Mouse (Mus musculus): ENCODE results near the gene Ces1f. TPM values are rescaled to one million over a fixed set of nuclear protein-coding genes. Genes with fewer than 3 reads are reported as not detected.

Ces1f gene
- polyA plus RNA-seq (2014; fragmentation: Illumina TruSeq; extraction: RNeasy Lipid Tissue Mini Kit (QIAGEN cat#74804); ENCODE audit: low read depth, low replicate concordance), result 371 TPM

DNA sequence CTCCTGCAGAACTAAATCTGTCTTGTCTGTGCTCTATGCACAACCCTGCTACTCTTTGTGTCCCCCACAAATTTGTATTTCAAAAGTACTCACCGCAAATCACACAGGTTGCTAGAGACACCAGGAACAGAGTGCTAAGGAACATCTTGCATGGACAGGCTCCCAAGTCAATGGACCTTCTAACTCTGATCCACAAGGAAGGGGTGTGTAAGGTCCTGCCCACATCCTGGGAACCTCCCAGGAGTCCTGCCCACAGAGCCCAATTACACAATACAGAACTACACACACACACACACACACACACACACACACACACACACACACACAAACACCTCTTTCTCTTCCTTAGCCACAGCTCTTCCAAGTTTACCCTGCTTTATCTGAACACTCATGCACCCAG lies at the start of gene Ces1f:
Gene Ces1f (minus strand): TSS at position 192 of the 400 bp plus-strand sequence.

DNA sequence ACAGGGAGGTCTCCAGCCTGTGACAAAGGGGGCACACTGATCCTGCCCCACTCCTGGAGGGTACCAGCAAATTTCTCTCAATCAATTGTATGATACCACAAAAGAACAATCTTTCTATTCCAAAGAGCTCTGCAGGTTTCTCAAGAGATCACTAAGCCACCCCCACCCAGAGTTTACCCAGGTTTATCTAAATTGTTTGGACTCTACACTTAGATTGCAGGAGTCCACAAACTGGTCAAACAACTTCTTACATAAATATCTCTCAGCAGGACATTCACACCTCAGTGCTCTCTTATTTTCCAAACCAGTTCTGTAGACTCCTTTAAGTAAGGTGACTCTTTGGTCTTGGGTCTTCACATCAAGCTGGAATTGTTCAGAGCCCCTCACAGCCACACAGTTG lies 50.1 kb downstream of the Ces1f start, which contains the start of gene Ces1e:
Gene Ces1e (minus strand): TSS at position 174 of the 400 bp plus-strand sequence.

Other genes starting within 250 kb of the Ces1f start
- 0.19 TPM for gene Ces1a, start 231.6 kb downstream of the Ces1f start, polyA plus RNA-seq (2014; fragmentation: Illumina TruSeq; extraction: RNeasy Lipid Tissue Mini Kit (QIAGEN cat#74804); ENCODE audit: low read depth, low replicate concordance)
- gene Ces1b, start 199.7 kb downstream of the Ces1f start, polyA plus RNA-seq (2014; fragmentation: Illumina TruSeq; extraction: RNeasy Lipid Tissue Mini Kit (QIAGEN cat#74804); ENCODE audit: low read depth, low replicate concordance), result 85.7 TPM
- gene Ces1c, start 148.5 kb downstream of the Ces1f start, polyA plus RNA-seq (2014; fragmentation: Illumina TruSeq; extraction: RNeasy Lipid Tissue Mini Kit (QIAGEN cat#74804); ENCODE audit: low read depth, low replicate concordance), result 3,465 TPM
- 709 TPM for gene Ces1d, start 81.9 kb downstream of the Ces1f start, polyA plus RNA-seq (2014; fragmentation: Illumina TruSeq; extraction: RNeasy Lipid Tissue Mini Kit (QIAGEN cat#74804); ENCODE audit: low read depth, low replicate concordance)
- gene Ces1e, start 50.1 kb downstream of the Ces1f start, polyA plus RNA-seq (2014; fragmentation: Illumina TruSeq; extraction: RNeasy Lipid Tissue Mini Kit (QIAGEN cat#74804); ENCODE audit: low read depth, low replicate concordance), result 131 TPM
- 411 TPM for gene Ces1g, start 57.6 kb upstream of the Ces1f start, polyA plus RNA-seq (2014; fragmentation: Illumina TruSeq; extraction: RNeasy Lipid Tissue Mini Kit (QIAGEN cat#74804); ENCODE audit: low read depth, low replicate concordance)
- gene Ces1h, start 100.0 kb upstream of the Ces1f start, polyA plus RNA-seq (2014; fragmentation: Illumina TruSeq; extraction: RNeasy Lipid Tissue Mini Kit (QIAGEN cat#74804); ENCODE audit: low read depth, low replicate concordance), result not detected

Measured in liver, adult 10 weeks (tissue).